Mouse (Mus musculus) c-Kit-positive CD71-negative TER-119-negative erythroid progenitor cells, embryonic 14.5 days (primary cell): ENCODE results near the gene Twsg1.
"Not testable (repeated sequence)": the region's sequence is repeated elsewhere in the genome, so short reads cannot be mapped to it uniquely, and the experiment has no call there.

Experiments
- DNase-seq: peaks from one replicate; pipeline ENCODE4 v3.0.0-alpha.2; 2013; ENCODE audit warnings: low read depth

The Twsg1 gene

DNA sequence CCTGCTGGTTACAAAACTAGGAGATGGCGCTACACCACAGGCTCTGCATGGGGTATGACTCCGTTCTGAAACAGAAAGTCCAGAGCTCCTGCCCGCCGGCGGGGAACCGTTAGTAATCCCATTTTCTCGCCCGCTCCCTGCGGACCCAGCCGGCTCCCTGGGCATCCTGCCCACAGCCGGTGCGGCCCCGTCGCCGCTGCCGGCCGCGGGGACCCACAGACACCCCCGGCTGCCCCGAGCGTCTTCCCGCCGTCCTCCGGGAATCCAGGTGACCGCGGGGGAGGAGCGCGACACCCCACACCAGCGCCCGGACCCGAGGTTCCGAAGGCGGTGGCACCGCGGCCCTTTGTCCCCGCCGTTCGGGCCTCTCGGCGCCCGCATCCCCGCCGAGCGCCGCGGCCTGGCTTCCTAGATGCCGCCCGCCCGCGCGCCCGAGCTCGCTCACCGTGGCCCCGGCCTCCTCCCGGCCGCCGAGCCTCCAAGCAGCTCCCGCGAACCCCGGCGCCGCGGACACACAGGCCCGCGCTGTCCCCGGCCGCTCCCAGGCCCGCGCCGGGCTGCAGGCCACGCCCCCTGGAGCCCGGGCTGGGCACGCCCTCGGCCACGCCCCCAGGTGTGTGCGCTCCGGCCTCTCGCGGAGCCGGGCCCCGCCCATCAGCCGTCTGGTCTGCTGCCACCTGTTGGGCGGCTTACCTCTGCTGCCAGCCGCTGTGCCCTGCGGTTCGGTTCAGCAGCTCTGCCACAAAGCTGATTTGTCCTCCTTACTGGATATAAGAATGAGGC is at the start of gene Twsg1:
Gene Twsg1, minus strand, starts transcription at position 605 of the 783 bp plus-strand sequence.
- peak; percentile 81 for DNase-seq

DNA sequence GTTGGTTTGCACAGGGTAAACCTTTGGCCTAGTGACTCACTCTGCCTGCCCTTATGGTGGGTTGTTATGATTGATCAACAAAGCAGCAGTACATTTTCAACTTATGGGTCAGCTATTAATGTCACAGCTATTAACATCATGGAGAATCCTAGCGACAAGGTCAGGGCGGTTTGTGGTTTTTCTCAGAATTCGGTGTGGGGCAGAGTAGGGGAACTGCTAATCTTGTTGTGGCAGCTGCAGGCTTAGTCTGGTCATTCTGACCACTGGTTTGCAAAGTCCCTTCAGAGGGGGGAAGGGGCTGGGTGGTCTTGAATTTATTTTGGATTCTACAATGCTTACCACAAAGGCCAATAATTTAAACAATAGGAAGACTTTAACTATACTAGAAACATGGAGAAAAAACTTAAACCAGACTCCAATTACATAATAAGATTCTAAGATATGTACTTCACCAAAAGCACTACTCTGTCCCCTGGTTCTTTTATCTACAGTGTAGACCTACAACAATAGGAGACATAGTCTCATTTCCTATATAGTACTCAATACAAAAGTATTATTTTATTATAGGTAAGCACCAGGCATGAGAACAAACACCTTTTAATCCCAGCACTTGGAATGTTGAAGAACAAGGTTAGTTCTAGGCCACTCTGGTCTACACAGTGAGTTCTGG is 37.3 kb upstream of the Twsg1 start:
- peak; percentile 31 for DNase-seq

DNA sequence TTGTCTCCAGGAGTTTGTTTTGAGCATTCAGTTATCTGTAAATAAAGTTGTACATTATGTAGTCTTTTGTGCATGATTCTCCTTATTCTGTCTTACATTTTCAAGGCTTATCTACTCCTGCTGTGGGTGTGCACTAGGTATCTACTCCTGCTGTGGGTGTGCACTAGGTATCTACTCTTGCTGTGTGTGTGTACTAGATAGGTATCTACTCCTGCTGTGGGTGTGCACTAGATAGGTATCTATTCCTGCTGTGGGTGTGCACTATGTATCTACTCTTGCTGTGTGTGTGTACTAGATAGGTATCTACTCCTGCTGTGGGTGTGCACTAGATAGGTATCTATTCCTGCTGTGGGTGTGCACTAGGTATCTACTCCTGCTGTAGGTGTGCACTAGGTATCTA is 25.7 kb upstream of the Twsg1 start:
- not testable (repeated sequence) for DNase-seq

- DNase-seq, result no peak
These were observed 16.7 kb upstream of the Twsg1 start for GRCm38 (mm10) chr17:65967751-65968150.

DNA sequence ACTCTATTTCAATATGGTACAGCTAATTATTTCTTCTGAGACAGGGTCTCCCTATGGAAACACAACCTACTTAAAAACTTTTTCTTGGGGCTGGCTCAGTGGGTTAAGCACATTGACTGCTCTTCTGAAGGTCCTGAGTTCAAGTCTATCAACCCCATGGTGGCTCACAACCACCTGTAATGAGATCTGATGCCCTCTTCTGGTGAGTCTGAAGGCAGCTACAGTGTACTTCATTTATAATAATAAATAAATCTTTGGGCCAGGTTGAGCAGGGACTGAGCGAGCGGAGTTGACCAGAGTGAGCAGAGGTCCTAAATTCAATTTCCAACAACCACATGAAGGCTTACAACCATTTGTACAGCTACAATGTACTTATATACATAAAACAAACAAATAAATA is 11.2 kb upstream of the Twsg1 start:
- DNase-seq, result no peak

GRCm38 (mm10) chr17:65961606-65962136 is 10.6 kb upstream of the Twsg1 start:
- DNase-seq, result peak; percentile 26

- DNase-seq, result no peak
These were observed 8.0 kb upstream of the Twsg1 start for GRCm38 (mm10) chr17:65959011-65959410.

- DNase-seq, result no peak
These were observed 7.3 kb upstream of the Twsg1 start for GRCm38 (mm10) chr17:65958366-65958765.

GRCm38 (mm10) chr17:65957782-65958325 is 6.8 kb upstream of the Twsg1 start:
- DNase-seq, result no peak

DNA sequence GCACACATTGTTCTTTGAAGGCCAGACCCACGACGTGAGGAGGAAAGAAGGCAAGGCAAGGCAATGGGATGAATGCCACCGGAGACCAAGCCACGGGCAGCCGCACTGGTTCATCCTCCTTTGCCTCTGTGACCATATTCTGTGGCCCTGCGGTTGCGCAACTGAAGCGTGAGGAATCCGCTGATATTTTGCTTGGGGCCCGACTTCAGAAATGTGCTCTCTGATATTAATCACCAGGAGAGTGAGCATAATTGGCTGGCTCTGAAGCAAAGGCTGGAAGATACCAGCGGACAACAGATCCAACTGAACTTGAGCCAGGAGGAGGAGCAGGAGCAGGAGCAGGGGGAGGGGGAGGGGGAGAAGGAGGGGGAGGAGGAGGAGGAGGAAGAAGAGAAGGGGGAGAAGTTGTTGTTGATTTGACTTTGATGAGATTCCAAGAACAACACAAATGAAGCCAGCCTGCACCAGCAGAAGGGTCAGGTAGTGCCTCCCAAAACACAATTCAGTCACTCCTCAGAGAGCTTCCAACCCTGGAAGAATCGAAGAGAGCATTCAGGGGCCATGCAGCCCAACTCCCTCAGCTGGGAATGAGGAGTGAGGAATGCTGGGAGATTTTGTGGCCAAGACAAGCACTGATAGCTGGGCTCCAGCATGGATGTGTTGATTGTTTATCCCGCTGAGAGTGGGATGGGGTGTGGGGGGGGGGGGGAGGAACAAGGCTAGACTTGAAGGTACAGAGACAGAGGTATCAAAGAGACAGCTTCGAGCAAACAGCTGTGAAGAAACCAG is 6.2 kb upstream of the Twsg1 start:
- DNase-seq, result no peak

DNA sequence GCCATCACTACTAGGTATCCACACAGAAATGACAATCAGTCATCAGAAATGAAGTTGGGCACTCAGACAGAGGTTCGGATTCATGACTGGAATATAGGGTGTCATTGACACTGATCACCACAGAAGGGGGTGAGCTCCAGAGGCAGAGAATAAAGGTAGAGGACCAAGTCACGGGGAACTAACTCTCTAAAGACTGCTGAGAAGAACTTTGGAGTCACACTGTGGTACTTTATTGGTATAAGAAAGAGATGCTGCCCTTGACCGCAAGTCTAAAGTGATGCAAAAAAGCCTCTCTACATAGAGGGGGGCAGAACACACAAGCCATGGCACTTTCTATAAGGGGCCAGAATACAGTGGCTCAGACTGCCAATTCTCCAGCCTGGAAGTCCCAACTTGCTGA is 5.1 kb upstream of the Twsg1 start:
- no peak for DNase-seq

GRCm38 (mm10) chr17:65953959-65954358 is 2.9 kb upstream of the Twsg1 start:
- no peak for DNase-seq

GRCm38 (mm10) chr17:65952083-65952482 is 1.1 kb upstream of the Twsg1 start:
- DNase-seq, result peak; percentile 52

- DNase-seq, result no peak
These were observed 843 bp downstream of the Twsg1 start for GRCm38 (mm10) chr17:65950183-65950582.

- no peak for DNase-seq
These were observed 3.7 kb downstream of the Twsg1 start for GRCm38 (mm10) chr17:65947307-65947706.

- no peak for DNase-seq
These were observed 5.6 kb downstream of the Twsg1 start for GRCm38 (mm10) chr17:65945420-65945819.

- DNase-seq, result no peak
These were observed 8.6 kb downstream of the Twsg1 start for GRCm38 (mm10) chr17:65942394-65942793.

- DNase-seq, result no peak
These were observed 9.8 kb downstream of the Twsg1 start for GRCm38 (mm10) chr17:65941275-65941674.

DNA sequence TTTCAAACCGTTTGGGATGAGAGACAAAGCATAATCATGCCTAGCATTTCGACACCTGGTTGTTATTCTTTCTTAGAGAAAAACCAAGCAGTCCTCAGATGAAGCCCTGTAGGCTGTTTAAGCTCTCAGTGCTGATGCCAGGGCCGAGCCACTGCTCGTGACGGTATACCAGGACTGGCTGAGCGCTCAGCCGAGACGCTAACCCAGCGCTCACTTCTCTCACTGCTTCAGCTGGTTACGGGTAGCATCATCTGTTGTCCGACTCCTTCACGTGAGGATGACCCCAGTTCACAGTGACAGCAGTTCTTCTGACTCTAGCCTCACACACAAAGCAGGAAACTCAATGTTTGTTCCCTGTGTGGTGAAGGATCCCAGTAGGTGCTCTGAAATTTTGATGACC is 10.8 kb downstream of the Twsg1 start:
- no peak for DNase-seq

- no peak for DNase-seq
These were observed 11.4 kb downstream of the Twsg1 start for GRCm38 (mm10) chr17:65939461-65940192.

DNA sequence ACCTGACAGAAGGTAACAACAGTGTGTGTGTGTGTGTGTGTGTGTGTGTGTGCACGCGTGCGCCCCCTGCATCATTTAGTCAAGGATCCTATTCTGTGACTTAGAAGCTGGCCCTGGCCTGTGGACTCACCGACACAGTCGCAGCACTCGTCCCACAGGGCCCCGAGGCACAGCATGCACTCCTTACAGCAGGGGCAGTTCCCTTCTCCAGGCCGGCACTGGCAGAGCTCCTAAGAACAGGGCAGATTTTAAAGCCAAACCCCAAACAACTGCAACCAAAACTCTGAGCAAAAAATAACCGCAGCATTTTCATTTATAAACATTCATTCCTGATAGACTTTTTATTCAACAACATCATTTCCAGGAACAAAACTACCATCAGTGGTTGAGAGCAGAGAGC is 13.4 kb downstream of the Twsg1 start:
- DNase-seq, result no peak

DNA sequence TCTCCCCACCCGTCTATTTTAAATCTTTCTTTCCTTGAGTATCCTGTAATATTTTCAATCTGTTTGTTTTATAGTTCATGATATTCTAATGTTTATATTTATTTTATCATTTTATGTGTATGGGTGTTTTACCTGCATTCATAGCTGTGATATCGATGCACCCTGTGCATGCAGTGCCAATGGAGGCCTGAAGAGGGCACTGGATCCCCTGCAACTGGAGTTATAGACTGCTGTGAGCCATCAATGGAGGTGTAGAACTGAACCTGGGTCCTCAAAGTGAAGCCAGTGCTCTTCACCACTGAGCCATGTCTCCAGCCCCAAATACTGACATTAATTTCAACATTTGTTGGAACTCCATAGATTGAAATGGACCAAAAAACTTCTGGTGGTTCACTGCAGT is 17.3 kb downstream of the Twsg1 start:
- DNase-seq, result no peak
